8 mouse cellular contexts compared by ENCODE assay signal in genomic region chr2:156863487-156864160, GRCm38 (mm10). TPM values are rescaled to one million over a fixed set of nuclear protein-coding genes. Genes with fewer than 3 reads are reported as not detected.
DNase-seq lines count a peak whose midpoint lies in the region; ATAC-seq lines count a peak whose summit lies in the region.

No protein-coding gene starts in this region.

- intact Hi-C loops in heart, postnatal 36 days (cut with DNase I): loop anchor here (5.0 kb wide), 1 partner anchor 316 kb away; the partner anchor contains the start of gene Aar2

- no peak; the same call in 1 of the 2 replicates for ATAC-seq in embryonic facial prominence, embryonic 12.5 days (ENCODE audit: insufficient number of reproducible peaks, insufficient read depth, low FRiP score, low TSS enrichment)
- peak; percentile 18; the same call in 1 of the 2 replicates for ATAC-seq in stomach, embryonic 16.5 days (ENCODE audit: insufficient read depth, low FRiP score)

- peaks cover 20% of the 10 kb centered on the region for H3K4me1 ChIP-seq in embryonic facial prominence, embryonic 12.5 days
- H3K4me1 ChIP-seq in limb, embryonic 10.5 days: peaks cover 17% of the 10 kb centered on the region
- peaks cover 27% of the 10 kb centered on the region for H3K4me1 ChIP-seq in midbrain, embryonic 10.5 days
- peaks cover 14% of the 10 kb centered on the region for H3K4me1 ChIP-seq in stomach, embryonic 16.5 days (ENCODE audit: control insufficient read depth, insufficient read depth, low read length)

- H3K36me3 ChIP-seq in embryonic facial prominence, embryonic 12.5 days: peaks cover 29% of the 10 kb centered on the region
- peaks cover 60% of the 10 kb centered on the region for H3K36me3 ChIP-seq in limb, embryonic 10.5 days
- peaks cover 55% of the 10 kb centered on the region for H3K36me3 ChIP-seq in midbrain, embryonic 10.5 days
- H3K36me3 ChIP-seq in stomach, embryonic 16.5 days (ENCODE audit: control insufficient read depth, insufficient read depth, low read length): peaks cover 14% of the 10 kb centered on the region

- H3K27me3 ChIP-seq in embryonic facial prominence, embryonic 12.5 days: no peaks in the 10 kb centered on the region
- no peaks in the 10 kb centered on the region for H3K27me3 ChIP-seq in limb, embryonic 10.5 days (ENCODE audit: low read depth, poor library complexity, severe bottlenecking)
- H3K27me3 ChIP-seq in midbrain, embryonic 10.5 days (ENCODE audit: low read depth, poor library complexity, severe bottlenecking): no peaks in the 10 kb centered on the region
- no peaks in the 10 kb centered on the region for H3K27me3 ChIP-seq in stomach, embryonic 16.5 days (ENCODE audit: control insufficient read depth, insufficient read depth, low read length)

- peak; percentile 53 for DNase-seq in ovary, adult 18-20 months (ENCODE audit: low spot score)
- DNase-seq in ovary, postnatal 10 days (ENCODE audit: low spot score): no peak
- DNase-seq in heart, postnatal 36 days: peak; percentile 39 to 42
- no peak for DNase-seq in limb, embryonic 10.5 days (ENCODE audit: low spot score)
- DNase-seq in midbrain, embryonic 10.5 days (ENCODE audit: low spot score): no peak
- DNase-seq in layer of hippocampus, adult 9-10 months (ENCODE audit: low spot score): no peak

- H3K4me3 ChIP-seq in embryonic facial prominence, embryonic 12.5 days: peak overlapping the region; percentile 93
- peak overlapping the region; percentile 98 for H3K4me3 ChIP-seq in limb, embryonic 10.5 days
- H3K4me3 ChIP-seq in midbrain, embryonic 10.5 days: peak overlapping the region; percentile 94
- peak overlapping the region; percentile 96 for H3K4me3 ChIP-seq in stomach, embryonic 16.5 days (replicated peaks; ENCODE audit: low read length)

- 3% methylated on average over 28 of the region's 28 CpGs for WGBS in embryonic facial prominence, embryonic 12.5 days
- 3% methylated on average over 28 of the region's 28 CpGs for WGBS in limb, embryonic 10.5 days
- 4% methylated on average over 28 of the region's 28 CpGs for WGBS in midbrain, embryonic 10.5 days
- WGBS in stomach, embryonic 16.5 days: under 1% methylated on average over 28 of the region's 28 CpGs

- H3K27ac ChIP-seq in embryonic facial prominence, embryonic 12.5 days: peak overlapping the region; percentile 93
- peak overlapping the region; percentile 92 for H3K27ac ChIP-seq in limb, embryonic 10.5 days
- H3K27ac ChIP-seq in midbrain, embryonic 10.5 days (replicated peaks): peak overlapping the region; percentile 92
- peak overlapping the region; percentile 92 for H3K27ac ChIP-seq in stomach, embryonic 16.5 days (ENCODE audit: low read length)

- peak overlapping the region; percentile 88 for H3K4me2 ChIP-seq in embryonic facial prominence, embryonic 12.5 days (replicated peaks)
- H3K4me2 ChIP-seq in stomach, embryonic 16.5 days (ENCODE audit: low read depth, low read length): peak overlapping the region; percentile 93

- peak overlapping the region; percentile 95 for H3K9ac ChIP-seq in embryonic facial prominence, embryonic 12.5 days
- H3K9ac ChIP-seq in stomach, embryonic 16.5 days (ENCODE audit: low read length): peak overlapping the region; percentile 97

- H3K9me3 ChIP-seq in embryonic facial prominence, embryonic 12.5 days: no peaks in the 10 kb centered on the region
- no peaks in the 10 kb centered on the region for H3K9me3 ChIP-seq in limb, embryonic 10.5 days (replicated peaks)
- H3K9me3 ChIP-seq in midbrain, embryonic 10.5 days (replicated peaks): no peaks in the 10 kb centered on the region
- no peaks in the 10 kb centered on the region for H3K9me3 ChIP-seq in stomach, embryonic 16.5 days (replicated peaks; ENCODE audit: control insufficient read depth, low read length)

RNA-seq across cellular contexts. Expression of gene Rab5if, which starts 0.7 kb away (rescaled TPM):
- polyA plus RNA-seq in embryonic facial prominence, embryonic 12.5 days (2016; fragmentation: Nextera tagmentation; extraction: Ambion mirVana): 188 and 190 TPM in 2 replicates
- 100 to 1,000 TPM; 114 to 123 TPM for total RNA-seq in heart, postnatal 36 days (2021)
- polyA plus RNA-seq in limb, embryonic 10.5 days (2016; fragmentation: Nextera tagmentation; extraction: Ambion mirVana): 182 and 204 TPM in 2 replicates
- 164 and 191 TPM in 2 replicates for polyA plus RNA-seq in midbrain, embryonic 10.5 days (2016; fragmentation: Nextera tagmentation; extraction: Ambion mirVana)
- polyA plus RNA-seq in stomach, embryonic 16.5 days (2015; fragmentation: Nextera tagmentation; extraction: Ambion mirVana): 173 and 190 TPM in 2 replicates

RNA-seq across cellular contexts. Expression of gene 4930518I15Rik, which starts 5.9 kb away (rescaled TPM):
- polyA plus RNA-seq in embryonic facial prominence, embryonic 12.5 days (2016; fragmentation: Nextera tagmentation; extraction: Ambion mirVana): 9.6 and 9.8 TPM in 2 replicates
- total RNA-seq in heart, postnatal 36 days (2021): 1 to 10 TPM in 1 of 2 experiments, under 1 TPM in 1; 0.65 to 1.1 TPM
- 9.4 and 10.7 TPM in 2 replicates for polyA plus RNA-seq in limb, embryonic 10.5 days (2016; fragmentation: Nextera tagmentation; extraction: Ambion mirVana)
- 8.8 and 9.2 TPM in 2 replicates for polyA plus RNA-seq in midbrain, embryonic 10.5 days (2016; fragmentation: Nextera tagmentation; extraction: Ambion mirVana)
- polyA plus RNA-seq in stomach, embryonic 16.5 days (2015; fragmentation: Nextera tagmentation; extraction: Ambion mirVana): 6.7 and 7.3 TPM in 2 replicates

RNA-seq across cellular contexts. Expression of gene Sla2, which starts 23.4 kb away (rescaled TPM):
- 0.31 TPM in 2 replicates for polyA plus RNA-seq in embryonic facial prominence, embryonic 12.5 days (2016; fragmentation: Nextera tagmentation; extraction: Ambion mirVana)
- not detected for total RNA-seq in heart, postnatal 36 days (2021)
- polyA plus RNA-seq in limb, embryonic 10.5 days (2016; fragmentation: Nextera tagmentation; extraction: Ambion mirVana): 0.45 and 0.58 TPM in 2 replicates
- polyA plus RNA-seq in midbrain, embryonic 10.5 days (2016; fragmentation: Nextera tagmentation; extraction: Ambion mirVana): 0.55 and 0.67 TPM in 2 replicates
- 0.39 and 0.41 TPM in 2 replicates for polyA plus RNA-seq in stomach, embryonic 16.5 days (2015; fragmentation: Nextera tagmentation; extraction: Ambion mirVana)

RNA-seq across cellular contexts. Expression of gene Tgif2, which starts 23.8 kb away (rescaled TPM):
- polyA plus RNA-seq in embryonic facial prominence, embryonic 12.5 days (2016; fragmentation: Nextera tagmentation; extraction: Ambion mirVana): 89.5 and 95.1 TPM in 2 replicates
- total RNA-seq in heart, postnatal 36 days (2021): under 1 TPM; 0.51 to 0.72 TPM
- polyA plus RNA-seq in limb, embryonic 10.5 days (2016; fragmentation: Nextera tagmentation; extraction: Ambion mirVana): 104 and 109 TPM in 2 replicates
- 98.4 and 101 TPM in 2 replicates for polyA plus RNA-seq in midbrain, embryonic 10.5 days (2016; fragmentation: Nextera tagmentation; extraction: Ambion mirVana)
- polyA plus RNA-seq in stomach, embryonic 16.5 days (2015; fragmentation: Nextera tagmentation; extraction: Ambion mirVana): 33.7 and 36.5 TPM in 2 replicates

Comparison
In these comparisons a context has a peak if more than half of its experiments do, and no peak if none do; other contexts are left out.
1. DNase-seq: peak in ovary, adult 18-20 months (single experiment) and heart, postnatal 36 days (2 of 2); none in ovary, postnatal 10 days (single experiment), limb, embryonic 10.5 days (single experiment), midbrain, embryonic 10.5 days (single experiment) and layer of hippocampus, adult 9-10 months (single experiment).
2. Peak in every context shown above with its lines, with median percentiles within 50 percentile points of each other: H3K27ac ChIP-seq and H3K4me3 ChIP-seq.